Mouse (Mus musculus): ENCODE results near the gene Scamp3.

- TF ChIP-seq CTCF (IDR thresholded peaks at IDR 0.05; ENCODE audit: low read depth, low read length) (no peak), POLR2A (IDR thresholded peaks at IDR 0.05; ENCODE audit: borderline replicate concordance, low read depth, low read length) (no peak)
Observed at GRCm38 (mm10) chr3:89208075-89208657, 30.9 kb downstream of the Scamp3 start.

All from bone marrow macrophage, adult 2 months (primary cell).